Mouse (Mus musculus): Measurements from ENCODE around the gene E2f8. TPM values are rescaled to one million over a fixed set of nuclear protein-coding genes. Genes with fewer than 3 reads are reported as not detected.

Gene E2f8
- polyA plus RNA-seq, 1 experiment from 2014 or later, result 15.7 TPM

DNA sequence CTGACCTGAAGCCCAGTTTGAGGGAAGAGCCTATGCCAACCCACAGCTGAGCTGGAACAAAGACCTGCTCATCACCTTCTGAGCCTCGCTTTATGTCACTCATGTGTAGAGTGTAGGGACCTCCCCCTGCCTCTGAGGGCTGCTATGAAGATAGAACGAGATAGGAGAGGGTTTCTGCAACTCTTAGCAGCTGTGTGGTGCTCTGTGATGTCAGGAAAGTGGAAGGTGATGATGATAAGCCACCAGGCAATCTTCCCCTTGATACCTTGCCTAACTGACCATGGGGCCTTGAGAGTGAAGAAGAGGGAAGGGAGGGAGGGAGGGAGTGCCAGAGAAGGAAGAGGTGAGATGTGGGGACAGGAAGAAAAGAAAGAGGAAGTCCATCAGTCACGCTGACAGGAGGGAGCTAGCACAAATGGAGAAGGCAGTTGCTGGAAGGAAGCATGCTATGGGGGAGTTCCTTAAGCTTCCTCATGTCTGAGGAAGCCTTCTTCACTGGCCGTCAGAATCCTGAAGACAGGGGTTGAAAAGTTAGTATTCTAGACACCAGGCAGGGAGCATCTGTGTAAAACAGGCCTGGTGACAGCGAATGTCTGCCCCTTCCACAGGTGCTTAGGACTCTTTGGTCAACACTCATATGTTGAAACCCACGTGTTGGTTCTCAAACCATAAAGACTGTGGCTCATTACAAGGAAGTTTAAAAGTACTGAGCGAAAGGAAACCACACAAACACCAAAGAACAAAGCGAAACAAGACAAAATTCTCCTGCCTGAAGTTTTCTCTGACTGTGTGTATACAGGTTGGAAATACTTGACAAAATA is 27.3 kb upstream of the E2f8 start, which contains the start of gene Nav2:
Gene Nav2 (plus strand): TSS at position 196 of the 821 bp plus-strand sequence.
- Histone ChIP-seq H3K27ac (replicated peaks) (0 out of 2 replicates have a peak within 1 kb of the TSS, but pooled peaks have one; percentile 14), H3K4me3 (no peak within 1 kb of the TSS), H3K4me1 (peaks cover 12% of the 10 kb centered on the region; the same call in 1 of the 2 replicates), H3K9me3 (no peaks in the 10 kb centered on the region), H3K36me3 (replicated peaks) (no peaks in the 10 kb centered on the region), H3K27me3 (replicated peaks; ENCODE audit: low read depth, poor library complexity, severe bottlenecking) (peaks cover 5% of the 10 kb centered on the region; the same call in 1 of the 2 replicates)
- 68% methylated on average over 8 of the region's 8 CpGs for WGBS
- DNase-seq (ENCODE audit: low spot score), result no peak

DNA sequence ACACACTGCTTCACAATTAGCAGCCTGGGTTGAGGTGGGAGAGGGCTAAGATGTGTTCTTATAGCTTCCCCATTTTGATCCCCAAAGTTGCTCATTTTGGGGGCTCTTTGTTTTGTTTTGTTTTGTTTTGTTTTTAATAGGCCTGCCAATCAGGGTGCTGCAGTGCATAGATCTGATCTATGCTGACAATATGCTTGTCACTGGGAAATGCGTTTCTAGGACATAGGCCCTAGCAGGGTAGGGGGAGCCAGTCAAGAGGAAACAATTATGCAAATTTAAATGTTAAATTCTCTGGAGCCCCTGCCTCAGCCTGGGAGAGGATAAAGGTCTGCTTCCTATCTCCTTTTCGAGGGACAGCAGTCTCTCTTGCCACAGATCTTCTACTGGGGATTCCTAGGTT is 21.1 kb upstream of the E2f8 start:
- Histone ChIP-seq H3K36me3 (replicated peaks) (no peaks in the 10 kb centered on the region), H3K27me3 (replicated peaks; ENCODE audit: low read depth, poor library complexity, severe bottlenecking) (peaks cover 33% of the 10 kb centered on the region), H3K4me1 (peaks cover 33% of the 10 kb centered on the region), H3K4me3 (no peak overlapping the region), H3K27ac (replicated peaks) (no peak overlapping the region), H3K9me3 (no peaks in the 10 kb centered on the region)
- WGBS, result 18% methylated on average over 2 of the region's 2 CpGs
- DNase-seq (ENCODE audit: low spot score), result no peak

DNA sequence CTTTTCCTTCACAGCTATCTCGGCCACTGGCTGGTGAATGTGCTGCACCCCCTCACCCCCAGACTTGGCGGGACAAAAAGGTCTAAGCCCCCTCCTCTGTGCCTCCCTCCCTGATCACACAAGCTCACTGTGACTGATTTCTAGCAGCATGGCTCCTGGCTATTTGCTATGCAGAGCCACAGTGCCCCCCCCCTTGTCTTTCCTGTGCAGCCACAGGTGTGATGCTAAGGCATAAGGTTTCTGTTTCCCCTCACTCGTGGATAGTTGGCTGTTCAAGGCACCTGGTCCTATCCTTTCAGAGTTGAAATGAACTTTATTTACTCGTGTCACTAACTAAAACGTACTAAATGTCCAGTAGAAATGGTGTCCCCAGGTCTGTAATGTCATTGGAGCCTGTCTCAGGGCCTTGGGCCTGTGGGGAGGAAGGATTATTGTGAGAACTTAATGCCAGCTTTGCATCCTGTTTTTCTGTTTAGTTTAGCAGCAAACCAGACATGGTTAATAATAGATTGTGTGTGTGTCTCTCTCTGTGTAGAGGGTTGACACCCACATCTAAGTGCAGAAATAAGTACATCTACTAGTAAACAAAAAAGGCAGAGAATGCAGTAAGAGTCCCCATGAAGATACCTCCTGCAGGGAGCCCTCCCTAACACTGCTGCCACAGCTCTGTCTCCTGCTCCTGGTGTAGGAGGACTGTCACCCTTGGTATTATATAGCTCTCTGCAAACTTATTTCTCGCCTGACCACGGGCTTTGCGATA is 19.2 kb upstream of the E2f8 start:
- Histone ChIP-seq H3K27me3 (replicated peaks; ENCODE audit: low read depth, poor library complexity, severe bottlenecking) (peaks cover 49% of the 10 kb centered on the region), H3K4me3 (no peak overlapping the region), H3K27ac (replicated peaks) (no peak overlapping the region), H3K36me3 (replicated peaks) (no peaks in the 10 kb centered on the region), H3K4me1 (peaks cover 40% of the 10 kb centered on the region), H3K9me3 (no peaks in the 10 kb centered on the region)
- no peak for DNase-seq (ENCODE audit: low spot score)
- WGBS, result 71% methylated on average over 8 of the region's 8 CpGs

DNA sequence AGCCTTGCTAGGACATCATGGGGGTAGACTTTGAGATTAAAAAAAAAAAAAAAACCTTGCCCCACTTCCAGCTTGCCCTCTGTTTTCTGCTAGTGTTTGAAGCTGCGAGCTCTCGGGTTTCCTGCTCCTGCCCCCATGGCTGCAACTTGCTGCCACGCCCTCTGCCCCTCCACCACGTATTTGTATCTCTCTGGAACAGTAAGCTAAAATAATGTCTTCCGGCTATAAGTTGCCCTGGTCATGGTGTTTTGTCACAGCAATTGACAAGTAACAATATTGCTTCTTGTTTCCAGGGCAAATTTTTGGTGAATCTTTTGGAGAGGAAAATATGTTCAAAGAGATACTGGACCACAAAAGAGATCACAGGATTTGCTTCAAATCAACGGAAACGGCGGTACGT is 17.0 kb upstream of the E2f8 start:
- WGBS, result 62% methylated on average over 9 of the region's 9 CpGs
- H3K4me1 ChIP-seq, result peaks cover 40% of the 10 kb centered on the region
- H3K27ac ChIP-seq (replicated peaks), result no peak overlapping the region

DNA sequence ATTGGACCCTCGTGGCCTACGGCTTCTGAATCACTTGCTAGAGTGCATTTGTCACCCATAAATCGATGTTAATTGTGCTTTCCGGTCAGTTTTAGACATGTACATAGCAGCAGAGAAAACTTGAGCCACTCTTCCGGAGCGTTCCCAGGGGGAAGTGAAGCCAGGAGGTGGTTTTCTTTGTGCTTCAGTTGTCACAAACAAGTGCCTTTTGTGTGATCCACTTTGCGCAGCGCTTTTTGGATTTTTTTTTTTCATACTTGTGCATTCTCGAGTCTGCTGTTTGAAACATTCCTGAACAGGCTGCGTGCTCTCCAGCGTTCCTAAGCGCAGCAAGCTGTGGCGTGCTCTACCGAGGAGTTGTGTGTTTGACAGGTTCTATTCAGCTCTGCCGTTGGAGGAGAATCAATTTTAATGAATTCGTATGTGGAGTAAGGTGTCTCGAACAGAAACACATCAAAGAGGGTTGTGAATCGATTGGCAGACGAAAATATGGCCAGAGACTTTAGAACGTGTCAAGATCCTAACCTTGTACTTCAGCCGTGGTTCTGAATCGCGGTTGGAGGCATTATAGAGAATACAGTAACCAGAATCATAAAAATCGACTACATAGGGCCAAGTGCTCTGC is 16.3 kb upstream of the E2f8 start:
- WGBS, result 54% methylated on average over 24 of the region's 24 CpGs
- peaks cover 34% of the 10 kb centered on the region for H3K4me1 ChIP-seq
- H3K27me3 ChIP-seq (replicated peaks; ENCODE audit: low read depth, poor library complexity, severe bottlenecking), result peaks cover 61% of the 10 kb centered on the region

More for the DNA sequence above, 17.0 kb upstream of the E2f8 start:
- Histone ChIP-seq H3K27me3 (replicated peaks; ENCODE audit: low read depth, poor library complexity, severe bottlenecking) (peaks cover 63% of the 10 kb centered on the region), H3K4me3 (no peak overlapping the region), H3K9me3 (no peaks in the 10 kb centered on the region), H3K36me3 (replicated peaks) (no peaks in the 10 kb centered on the region)
- no peak for DNase-seq (ENCODE audit: low spot score)

DNA sequence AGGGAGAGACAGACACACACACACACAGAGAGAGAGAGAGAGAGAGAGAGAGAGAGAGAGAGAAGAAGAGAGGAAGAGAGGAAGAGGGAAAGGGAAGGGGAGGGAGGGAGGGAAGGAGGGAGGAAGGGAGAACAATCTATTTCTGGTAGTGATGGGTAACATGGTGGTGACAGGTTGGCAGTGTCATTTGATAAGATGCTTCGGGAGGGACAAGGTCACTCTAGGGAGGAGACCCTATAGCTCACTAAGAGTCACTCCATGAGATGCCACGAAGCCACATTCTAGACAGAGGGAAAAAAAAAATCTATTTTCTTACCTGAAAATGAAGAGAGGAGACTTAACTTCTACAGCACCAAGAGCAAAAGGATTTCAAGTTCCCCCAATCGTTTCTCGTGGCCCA is 14.7 kb upstream of the E2f8 start:
- no peak overlapping the region for H3K4me3 ChIP-seq
- 90% methylated on average over 4 of the region's 4 CpGs for WGBS
- no peaks in the 10 kb centered on the region for H3K36me3 ChIP-seq (replicated peaks)
- H3K27me3 ChIP-seq (replicated peaks; ENCODE audit: low read depth, poor library complexity, severe bottlenecking), result peaks cover 61% of the 10 kb centered on the region
- DNase-seq (ENCODE audit: low spot score), result no peak
- H3K9me3 ChIP-seq, result no peaks in the 10 kb centered on the region
- H3K4me1 ChIP-seq, result peaks cover 38% of the 10 kb centered on the region
- H3K27ac ChIP-seq (replicated peaks), result no peak overlapping the region

More for the DNA sequence above, 16.3 kb upstream of the E2f8 start:
- Histone ChIP-seq H3K4me3 (no peak overlapping the region), H3K27ac (replicated peaks) (peak overlapping the region; percentile 62), H3K9me3 (no peaks in the 10 kb centered on the region), H3K36me3 (replicated peaks) (no peaks in the 10 kb centered on the region)
- no peak for DNase-seq (ENCODE audit: low spot score)

DNA sequence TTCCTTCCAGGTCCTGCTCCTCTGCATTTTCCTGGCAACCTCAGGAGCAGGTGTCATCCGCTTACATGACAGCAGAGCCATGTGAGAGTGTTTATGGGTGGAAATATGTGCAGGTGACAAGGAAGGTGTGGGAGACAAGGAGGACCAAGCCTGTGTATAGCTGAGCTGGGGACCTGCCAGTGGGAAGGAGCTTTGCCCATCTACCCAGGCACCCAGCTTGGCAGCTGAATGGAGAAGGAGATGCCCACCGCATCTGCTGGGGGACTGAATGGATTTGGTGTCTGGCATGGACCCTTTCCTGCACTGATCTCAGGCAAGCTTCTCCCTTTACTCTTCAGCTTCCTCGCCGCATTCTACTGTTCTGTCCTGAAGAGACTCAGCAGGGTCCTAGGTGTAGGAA is 14.1 kb upstream of the E2f8 start:
- Histone ChIP-seq H3K4me3 (no peak overlapping the region), H3K36me3 (replicated peaks) (no peaks in the 10 kb centered on the region), H3K4me1 (peaks cover 42% of the 10 kb centered on the region), H3K9me3 (no peaks in the 10 kb centered on the region), H3K27ac (replicated peaks) (no peak overlapping the region), H3K27me3 (replicated peaks; ENCODE audit: low read depth, poor library complexity, severe bottlenecking) (peaks cover 59% of the 10 kb centered on the region)
- DNase-seq (ENCODE audit: low spot score), result no peak
- WGBS, result 83% methylated on average over 4 of the region's 4 CpGs

DNA sequence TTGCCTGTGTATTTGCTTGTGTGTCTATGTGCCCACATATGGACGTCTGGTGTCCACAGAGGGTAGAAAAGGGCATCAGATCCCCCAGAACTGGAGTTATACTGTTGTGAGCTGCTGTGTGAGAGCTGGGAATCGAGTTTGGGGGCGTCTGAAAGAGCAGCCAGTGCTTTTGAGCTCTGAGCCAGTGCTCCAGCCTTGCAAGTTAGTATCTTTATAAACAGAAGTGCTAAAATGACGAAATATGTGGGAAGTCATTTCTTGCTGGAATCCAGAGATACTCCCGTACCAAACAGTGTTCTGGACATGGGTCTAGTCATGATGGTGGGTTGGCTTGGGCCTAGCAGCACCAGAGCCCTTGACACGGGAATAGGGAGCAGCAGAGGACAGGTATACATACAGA is 13.4 kb upstream of the E2f8 start:
- Histone ChIP-seq H3K9me3 (no peaks in the 10 kb centered on the region), H3K4me3 (no peak overlapping the region), H3K4me1 (peaks cover 37% of the 10 kb centered on the region), H3K36me3 (replicated peaks) (no peaks in the 10 kb centered on the region), H3K27me3 (replicated peaks; ENCODE audit: low read depth, poor library complexity, severe bottlenecking) (peaks cover 58% of the 10 kb centered on the region), H3K27ac (replicated peaks) (no peak overlapping the region)
- DNase-seq (ENCODE audit: low spot score), result no peak
- 73% methylated on average over 6 of the region's 6 CpGs for WGBS

DNA sequence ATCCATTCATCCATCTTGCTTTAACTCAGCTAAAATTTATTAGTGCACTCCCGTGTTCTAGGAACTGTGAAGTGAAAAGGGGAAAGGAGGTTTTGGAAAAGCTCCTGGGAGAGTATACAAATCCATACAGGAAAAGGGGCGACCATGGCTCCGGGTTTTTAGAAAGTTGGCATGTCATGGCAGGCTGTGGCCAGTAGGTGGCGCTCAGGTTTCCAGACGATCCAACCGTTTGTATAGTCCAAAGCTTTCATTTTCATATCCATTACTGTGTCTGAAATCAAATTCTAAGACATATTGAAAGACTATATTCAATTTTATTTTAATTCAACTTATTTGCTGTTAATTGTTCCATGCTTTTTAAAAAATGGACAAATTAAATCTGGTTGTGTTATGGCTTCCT is 12.8 kb upstream of the E2f8 start:
- H3K4me3 ChIP-seq, result no peak overlapping the region
- peak; percentile 76 for DNase-seq (ENCODE audit: low spot score)
- no peaks in the 10 kb centered on the region for H3K9me3 ChIP-seq
- 3% methylated on average over 6 of the region's 6 CpGs for WGBS
- peaks cover 37% of the 10 kb centered on the region for H3K4me1 ChIP-seq
- no peaks in the 10 kb centered on the region for H3K36me3 ChIP-seq (replicated peaks)
- no peak overlapping the region for H3K27ac ChIP-seq (replicated peaks)
- peaks cover 54% of the 10 kb centered on the region for H3K27me3 ChIP-seq (replicated peaks; ENCODE audit: low read depth, poor library complexity, severe bottlenecking)

DNA sequence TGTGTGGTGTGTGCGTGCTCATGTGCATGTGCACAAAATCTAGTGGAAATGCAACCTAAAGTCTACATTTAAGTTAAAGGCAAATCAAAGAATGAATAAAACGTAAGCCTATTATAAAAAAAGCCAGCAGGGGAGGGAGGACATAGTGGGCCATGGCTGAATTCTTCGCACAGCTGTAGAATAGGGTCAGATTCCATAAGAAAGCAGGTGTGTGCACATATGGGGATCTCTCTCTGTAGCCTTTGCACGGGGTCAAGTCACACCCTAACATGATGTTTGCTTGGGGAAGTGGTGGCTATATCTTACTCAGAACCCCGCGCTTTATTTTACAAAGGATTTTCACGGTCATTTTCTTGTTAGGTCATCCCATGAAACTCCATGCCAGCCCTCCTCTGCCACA is 11.7 kb upstream of the E2f8 start:
- H3K27ac ChIP-seq (replicated peaks), result no peak overlapping the region

DNA sequence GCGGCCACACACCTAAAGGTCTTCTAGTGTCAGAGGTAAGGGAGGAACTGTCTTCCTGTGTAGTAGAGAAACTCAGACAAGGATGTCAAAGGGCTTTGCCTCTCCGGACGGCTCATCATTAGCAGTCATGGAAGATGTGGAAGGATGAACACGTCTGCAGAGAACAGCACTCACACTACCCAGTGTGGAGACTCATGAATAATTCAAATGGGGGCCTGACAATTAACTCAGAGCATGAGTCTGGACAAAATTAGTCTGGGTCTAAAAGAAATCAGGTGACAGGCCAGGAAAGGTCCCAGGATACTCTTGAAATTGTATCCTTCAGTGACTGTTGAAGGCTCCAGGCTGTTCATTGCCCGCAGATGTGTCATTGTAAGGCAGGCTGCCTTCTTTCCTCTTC is 9.6 kb upstream of the E2f8 start:
- no peak for DNase-seq (ENCODE audit: low spot score)
- H3K4me3 ChIP-seq, result no peak overlapping the region
- H3K9me3 ChIP-seq, result no peaks in the 10 kb centered on the region
- peaks cover 38% of the 10 kb centered on the region for H3K27me3 ChIP-seq (replicated peaks; ENCODE audit: low read depth, poor library complexity, severe bottlenecking)
- no peak overlapping the region for H3K27ac ChIP-seq (replicated peaks)
- 55% methylated on average over 5 of the region's 5 CpGs for WGBS
- no peaks in the 10 kb centered on the region for H3K36me3 ChIP-seq (replicated peaks)
- peaks cover 31% of the 10 kb centered on the region for H3K4me1 ChIP-seq

More for the DNA sequence above, 11.7 kb upstream of the E2f8 start:
- 85% methylated on average over 7 of the region's 7 CpGs for WGBS
- Histone ChIP-seq H3K4me3 (no peak overlapping the region), H3K9me3 (no peaks in the 10 kb centered on the region), H3K4me1 (peaks cover 37% of the 10 kb centered on the region), H3K27me3 (replicated peaks; ENCODE audit: low read depth, poor library complexity, severe bottlenecking) (peaks cover 47% of the 10 kb centered on the region), H3K36me3 (replicated peaks) (no peaks in the 10 kb centered on the region)
- no peak for DNase-seq (ENCODE audit: low spot score)

DNA sequence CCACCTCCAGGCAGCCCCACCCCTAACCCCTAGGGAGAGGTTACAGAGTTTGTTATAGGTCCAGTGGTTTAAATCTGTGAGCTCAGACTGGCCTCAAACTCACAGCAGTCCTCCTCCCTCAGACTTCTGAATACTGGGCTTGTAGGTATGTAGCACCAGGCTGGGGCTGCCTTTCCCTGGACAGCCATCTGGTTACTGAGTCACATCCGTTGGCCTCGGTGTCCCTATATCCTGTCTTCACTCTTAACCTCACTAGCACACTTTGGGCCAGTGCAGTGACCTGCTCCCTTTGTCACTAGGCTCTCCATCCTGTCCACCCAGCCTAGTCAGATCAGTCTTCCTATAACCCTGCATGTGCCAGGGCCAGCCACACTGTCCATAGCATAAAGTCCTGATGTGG is 7.4 kb upstream of the E2f8 start:
- H3K27me3 ChIP-seq (replicated peaks; ENCODE audit: low read depth, poor library complexity, severe bottlenecking), result peaks cover 45% of the 10 kb centered on the region
- H3K9me3 ChIP-seq, result no peaks in the 10 kb centered on the region
- H3K36me3 ChIP-seq (replicated peaks), result no peaks in the 10 kb centered on the region
- WGBS, result 76% methylated on average over 2 of the region's 2 CpGs
- DNase-seq (ENCODE audit: low spot score), result no peak
- H3K4me1 ChIP-seq, result peaks cover 31% of the 10 kb centered on the region
- no peak overlapping the region for H3K4me3 ChIP-seq
- H3K27ac ChIP-seq (replicated peaks), result no peak overlapping the region; the same call in 1 of the 2 replicates
